Mouse (Mus musculus) gastrocnemius, postnatal 10 days (tissue): ENCODE results near the gene AC131692.1. TPM values are rescaled to one million over a fixed set of nuclear protein-coding genes. Genes with fewer than 3 reads are reported as not detected.

Experiments used
- microRNA-seq, 2 experiments: library from miRNA; unstranded; fragments of <30 nt; microRNA quantifications; one replicate each; pipeline ENCODE4 v1.2.0; 2021
- total RNA-seq, 2 experiments: library from RNA; stranded (reverse); gene quantifications; 2 replicates each; pipeline ENCODE4 v1.2.3; 2021

AC131692.1 gene
- total RNA-seq, 2 experiments from 2014 or later: 0.59 TPM; not detected in 1

Small RNA genes within 50 kb of the gene (microRNA-seq; reads per million reads assigned to microRNA genes)
- 0.64 to 0.75 reads per million in 2 experiments for gene Mir6988

Other genes starting within 250 kb of the AC131692.1 start
- 10 to 100 TPM in 1 of 2 experiments, 1 to 10 TPM in 1; 7.4 to 10.3 TPM for gene Frmd8, start 219.1 kb upstream of the AC131692.1 start, total RNA-seq
- 1 to 10 TPM; 2.6 to 3.5 TPM for gene Slc25a45, start 216.6 kb upstream of the AC131692.1 start, total RNA-seq
- gene Tigd3, start 200.3 kb upstream of the AC131692.1 start, total RNA-seq: under 1 TPM; 0.82 to 0.95 TPM
- 10 to 100 TPM; 86.8 to 90.9 TPM for gene Dpf2, start 181.4 kb upstream of the AC131692.1 start, total RNA-seq
- gene Cdc42ep2, start 169.6 kb upstream of the AC131692.1 start, total RNA-seq: 10 to 100 TPM; 16.6 to 20.9 TPM
- 10 to 100 TPM; 13.7 to 18.7 TPM for gene Pola2, start 130.2 kb upstream of the AC131692.1 start, total RNA-seq
- not detected for gene Slc22a20, start 108.3 kb upstream of the AC131692.1 start, total RNA-seq
- gene Capn1, start 78.5 kb upstream of the AC131692.1 start, total RNA-seq: 10 to 100 TPM; 78.1 to 83.8 TPM
- 10 to 100 TPM; 18.4 to 22.1 TPM for gene Syvn1, start 47.8 kb upstream of the AC131692.1 start, total RNA-seq
- 10 to 100 TPM; 34.1 to 36.3 TPM for gene Mrpl49, start 36.6 kb upstream of the AC131692.1 start, total RNA-seq
- 100 to 1,000 TPM; 669 to 708 TPM for gene Fau, start 36.6 kb upstream of the AC131692.1 start, total RNA-seq
- gene Znhit2, start 33.2 kb upstream of the AC131692.1 start, total RNA-seq: 10 to 100 TPM; 10.6 to 11.0 TPM
- gene Tm7sf2, start 26.0 kb upstream of the AC131692.1 start, total RNA-seq: 1 to 10 TPM; 4.7 to 5.8 TPM
- 10 to 100 TPM; 23.1 to 29.4 TPM for gene Vps51, start 17.2 kb upstream of the AC131692.1 start, total RNA-seq
- not detected for gene Tmem262, start 14.4 kb upstream of the AC131692.1 start, total RNA-seq
- gene Gm28374, start 12.2 kb upstream of the AC131692.1 start, total RNA-seq: not detected
- gene Zfpl1, start 9.5 kb upstream of the AC131692.1 start, total RNA-seq: 10 to 100 TPM; 18.5 to 20.1 TPM
- 1 to 10 TPM; 3.5 to 4.1 TPM for gene Cdca5, start 9.4 kb upstream of the AC131692.1 start, total RNA-seq
- under 1 TPM in 1 of 2 experiments, not detected in 1; 0.09 TPM for gene Naaladl1, start 11.4 kb downstream of the AC131692.1 start, total RNA-seq
- gene Sac3d1, start 24.2 kb downstream of the AC131692.1 start, total RNA-seq: 10 to 100 TPM; 12.4 to 13.9 TPM
- gene Snx15, start 33.9 kb downstream of the AC131692.1 start, total RNA-seq: 10 to 100 TPM; 12.0 to 14.6 TPM
- gene Batf2, start 46.6 kb downstream of the AC131692.1 start, total RNA-seq: under 1 TPM; 0.23 to 0.41 TPM
- gene Arl2, start 47.1 kb downstream of the AC131692.1 start, total RNA-seq: 10 to 100 TPM; 56.4 to 65.4 TPM
- not detected for gene Majin, start 90.0 kb downstream of the AC131692.1 start, total RNA-seq
- gene Gpha2, start 132.0 kb downstream of the AC131692.1 start, total RNA-seq: not detected
- 10 to 100 TPM; 24.3 to 25.4 TPM for gene Ppp2r5b, start 141.5 kb downstream of the AC131692.1 start, total RNA-seq
- 10 to 100 TPM; 13.2 to 15.0 TPM for gene Atg2a, start 147.2 kb downstream of the AC131692.1 start, total RNA-seq
- gene Ehd1, start 182.3 kb downstream of the AC131692.1 start, total RNA-seq: 10 to 100 TPM; 54.0 to 64.8 TPM
- gene Cdc42bpg, start 212.0 kb downstream of the AC131692.1 start, total RNA-seq: 1 to 10 TPM; 4.2 to 4.5 TPM
- gene Men1, start 240.6 kb downstream of the AC131692.1 start, total RNA-seq: 10 to 100 TPM; 11.3 to 12.9 TPM
- gene Map4k2, start 246.7 kb downstream of the AC131692.1 start, total RNA-seq: 10 to 100 TPM; 11.9 to 19.3 TPM